Mouse (Mus musculus) midbrain, embryonic 15.5 days (tissue): ENCODE measurements around the gene Ndst2. TPM values are rescaled to one million over a fixed set of nuclear protein-coding genes. Genes with fewer than 3 reads are reported as not detected.

ENCODE experiments used
- ATAC-seq: fragments of 200-750 bp; cut with Nextera tagmentation; replicated peaks from 2 replicates; pipeline ENCODE4 v1.8.0; 2017; ENCODE audit warnings: moderate TSS enrichment
- H3K27ac ChIP-seq: fragments of 300-500 bp; sonication (generic); 2 replicates; pipeline ENCODE4 v1.5.1; 2015; ENCODE audit warnings: mild to moderate bottlenecking, inconsistent platforms
- H3K27me3 ChIP-seq: fragments of 300-500 bp; sonication (generic); replicated peaks from 2 replicates; pipeline ENCODE4 v1.6.1; 2015; ENCODE audit warnings: inconsistent platforms
- H3K36me3 ChIP-seq: fragments of 300-500 bp; sonication (generic); replicated peaks from 2 replicates; pipeline ENCODE4 v1.6.1; 2015; ENCODE audit warnings: inconsistent platforms
- H3K4me1 ChIP-seq: fragments of 300-500 bp; sonication (generic); 2 replicates; pipeline ENCODE4 v1.6.1; 2015; ENCODE audit warnings: inconsistent platforms
- H3K4me2 ChIP-seq: fragments of 300-500 bp; sonication (generic); 2 replicates; pipeline ENCODE4 v1.6.1; 2015; ENCODE audit warnings: inconsistent platforms, mild to moderate bottlenecking, moderate library complexity
- H3K4me3 ChIP-seq: fragments of 300-500 bp; sonication (generic); 2 replicates; pipeline ENCODE4 v1.5.1; 2015; ENCODE audit warnings: mild to moderate bottlenecking, inconsistent platforms
- H3K9ac ChIP-seq: fragments of 300-500 bp; sonication (generic); 2 replicates; pipeline ENCODE4 v1.6.1; 2015; ENCODE audit warnings: mild to moderate bottlenecking, inconsistent platforms
- H3K9me3 ChIP-seq: fragments of 300-500 bp; sonication (generic); 2 replicates; pipeline ENCODE4 v1.6.1; 2016; ENCODE audit warnings: inconsistent platforms
- WGBS: fragments of 180-500 bp; shearing (Covaris S2); methylation state at CpG from one replicate; pipeline ENCODE4 v1.1.7; 2015; ENCODE audit warnings: mixed read lengths; 5-methylcytosine and 5-hydroxymethylcytosine counted together
- polyA plus RNA-seq: library from polyadenylated mRNA; unstranded; fragments of >200 nt; fragmentation: Nextera tagmentation; extraction: Ambion mirVana; gene quantifications from 2 replicates; pipeline ENCODE4 v1.2.1, GENCODE M21; 2015

Gene Ndst2
- polyA plus RNA-seq, 1 experiment from 2014 or later, result 19.9 TPM

GRCm38 (mm10) chr14:20764942-20765341 is 30.6 kb upstream of the Ndst2 start:
- Histone ChIP-seq H3K27me3 (no peaks in the 10 kb centered on the region), H3K27ac (no peak overlapping the region), H3K9me3 (no peaks in the 10 kb centered on the region), H3K4me1 (no peaks in the 10 kb centered on the region), H3K9ac (no peak overlapping the region), H3K4me3 (no peak overlapping the region), H3K36me3 (peaks cover 33% of the 10 kb centered on the region), H3K4me2 (no peak overlapping the region)
- ATAC-seq, result no peak
- 88% methylated on average over 5 of the region's 5 CpGs for WGBS

GRCm38 (mm10) chr14:20758768-20759435 is 24.5 kb upstream of the Ndst2 start:
- Histone ChIP-seq H3K27me3 (no peaks in the 10 kb centered on the region), H3K4me1 (no peaks in the 10 kb centered on the region), H3K4me3 (no peak overlapping the region), H3K9ac (no peak overlapping the region), H3K27ac (no peak overlapping the region), H3K36me3 (peaks cover 53% of the 10 kb centered on the region), H3K9me3 (no peaks in the 10 kb centered on the region), H3K4me2 (no peak overlapping the region)
- no peak for ATAC-seq
- 82% methylated on average over 8 of the region's 8 CpGs for WGBS

- no peak for ATAC-seq
- WGBS, result 94% methylated on average over 22 of the region's 22 CpGs
- Histone ChIP-seq H3K9me3 (no peaks in the 10 kb centered on the region), H3K27me3 (no peaks in the 10 kb centered on the region), H3K4me3 (no peak overlapping the region), H3K27ac (no peak overlapping the region), H3K9ac (no peak overlapping the region), H3K4me1 (no peaks in the 10 kb centered on the region), H3K36me3 (peaks cover 49% of the 10 kb centered on the region), H3K4me2 (no peak overlapping the region)
Observed at GRCm38 (mm10) chr14:20757370-20757907, 23.1 kb upstream of the Ndst2 start.

- H3K4me2 ChIP-seq, result no peak overlapping the region
- ATAC-seq, result no peak
- 81% methylated on average over 3 of the region's 3 CpGs for WGBS
- H3K27ac ChIP-seq, result no peak overlapping the region
- H3K4me1 ChIP-seq, result no peaks in the 10 kb centered on the region
- H3K9me3 ChIP-seq, result no peaks in the 10 kb centered on the region
- no peak overlapping the region for H3K9ac ChIP-seq
- H3K4me3 ChIP-seq, result no peak overlapping the region
- no peaks in the 10 kb centered on the region for H3K27me3 ChIP-seq
- peaks cover 31% of the 10 kb centered on the region for H3K36me3 ChIP-seq
Observed at GRCm38 (mm10) chr14:20753792-20754191, 19.4 kb upstream of the Ndst2 start.

GRCm38 (mm10) chr14:20750503-20750902 is 16.1 kb upstream of the Ndst2 start:
- Histone ChIP-seq H3K4me3 (no peak overlapping the region), H3K4me2 (no peak overlapping the region), H3K27me3 (no peaks in the 10 kb centered on the region), H3K9me3 (no peaks in the 10 kb centered on the region), H3K27ac (no peak overlapping the region), H3K36me3 (0 out of 2 replicates have a peak, but pooled peaks cover 12% of the 10 kb centered on the region), H3K4me1 (no peaks in the 10 kb centered on the region), H3K9ac (no peak overlapping the region)
- 95% methylated on average over 5 of the region's 5 CpGs for WGBS
- no peak for ATAC-seq

- no peaks in the 10 kb centered on the region for H3K9me3 ChIP-seq
- no peak for ATAC-seq
- 87% methylated on average over 4 of the region's 4 CpGs for WGBS
Observed at GRCm38 (mm10) chr14:20749494-20750051, 15.2 kb upstream of the Ndst2 start.

GRCm38 (mm10) chr14:20748388-20748787 is 14.0 kb upstream of the Ndst2 start:
- H3K4me1 ChIP-seq, result no peaks in the 10 kb centered on the region
- H3K27me3 ChIP-seq, result no peaks in the 10 kb centered on the region
- no peak overlapping the region for H3K4me2 ChIP-seq
- no peak overlapping the region for H3K9ac ChIP-seq
- no peak overlapping the region for H3K27ac ChIP-seq
- ATAC-seq, result no peak
- no peaks in the 10 kb centered on the region for H3K9me3 ChIP-seq
- H3K36me3 ChIP-seq, result peaks cover 10% of the 10 kb centered on the region; the same call in 1 of the 2 replicates
- WGBS, result 81% methylated on average over 4 of the region's 4 CpGs
- no peak overlapping the region for H3K4me3 ChIP-seq

More at GRCm38 (mm10) chr14:20749494-20750051, 15.2 kb upstream of the Ndst2 start:
- H3K4me1 ChIP-seq, result no peaks in the 10 kb centered on the region
- no peak overlapping the region for H3K27ac ChIP-seq
- H3K9ac ChIP-seq, result no peak overlapping the region
- H3K4me3 ChIP-seq, result no peak overlapping the region
- no peak overlapping the region for H3K4me2 ChIP-seq
- 0 out of 2 replicates have a peak, but pooled peaks cover 6% of the 10 kb centered on the region for H3K36me3 ChIP-seq
- no peaks in the 10 kb centered on the region for H3K27me3 ChIP-seq

- no peak for ATAC-seq
- no peaks in the 10 kb centered on the region for H3K9me3 ChIP-seq
- H3K4me2 ChIP-seq, result no peak overlapping the region
- no peak overlapping the region for H3K9ac ChIP-seq
- no peak overlapping the region for H3K4me3 ChIP-seq
- 81% methylated on average over 3 of the region's 3 CpGs for WGBS
- peaks cover 15% of the 10 kb centered on the region; the same call in 1 of the 2 replicates for H3K36me3 ChIP-seq
- H3K27me3 ChIP-seq, result no peaks in the 10 kb centered on the region
- no peaks in the 10 kb centered on the region for H3K4me1 ChIP-seq
- no peak overlapping the region for H3K27ac ChIP-seq
Observed at GRCm38 (mm10) chr14:20746935-20747334, 12.6 kb upstream of the Ndst2 start.

GRCm38 (mm10) chr14:20743614-20744013 is 9.3 kb upstream of the Ndst2 start:
- H3K27ac ChIP-seq, result no peak overlapping the region
- H3K27me3 ChIP-seq, result no peaks in the 10 kb centered on the region
- ATAC-seq, result no peak
- peaks cover 15% of the 10 kb centered on the region; the same call in 1 of the 2 replicates for H3K36me3 ChIP-seq
- no peak overlapping the region for H3K9ac ChIP-seq
- no peak overlapping the region for H3K4me3 ChIP-seq
- 88% methylated on average over 3 of the region's 3 CpGs for WGBS
- H3K9me3 ChIP-seq, result no peaks in the 10 kb centered on the region
- H3K4me2 ChIP-seq, result no peak overlapping the region
- no peaks in the 10 kb centered on the region for H3K4me1 ChIP-seq

GRCm38 (mm10) chr14:20741301-20741700 is 6.9 kb upstream of the Ndst2 start:
- WGBS, result 87% methylated on average over 9 of the region's 9 CpGs

GRCm38 (mm10) chr14:20738511-20738910 is 4.1 kb upstream of the Ndst2 start:
- Histone ChIP-seq H3K36me3 (peaks cover 9% of the 10 kb centered on the region), H3K4me2 (no peak overlapping the region), H3K4me1 (peaks cover 5% of the 10 kb centered on the region), H3K9me3 (no peaks in the 10 kb centered on the region), H3K4me3 (no peak overlapping the region), H3K27ac (no peak overlapping the region), H3K27me3 (no peaks in the 10 kb centered on the region), H3K9ac (no peak overlapping the region)
- 90% methylated on average over 8 of the region's 8 CpGs for WGBS
- ATAC-seq, result no peak

More at GRCm38 (mm10) chr14:20741301-20741700, 6.9 kb upstream of the Ndst2 start:
- ATAC-seq, result no peak
- H3K27me3 ChIP-seq, result no peaks in the 10 kb centered on the region
- H3K36me3 ChIP-seq, result peaks cover 12% of the 10 kb centered on the region; the same call in 1 of the 2 replicates
- H3K4me3 ChIP-seq, result no peak overlapping the region
- no peak overlapping the region for H3K9ac ChIP-seq
- H3K9me3 ChIP-seq, result no peaks in the 10 kb centered on the region
- no peaks in the 10 kb centered on the region for H3K4me1 ChIP-seq
- no peak overlapping the region for H3K27ac ChIP-seq
- H3K4me2 ChIP-seq, result no peak overlapping the region

- Histone ChIP-seq H3K4me2 (no peak overlapping the region), H3K36me3 (peaks cover 6% of the 10 kb centered on the region)
- 44% methylated on average over 14 of the region's 14 CpGs for WGBS
Observed at GRCm38 (mm10) chr14:20737306-20737705, 2.9 kb upstream of the Ndst2 start.

More at GRCm38 (mm10) chr14:20737306-20737705, 2.9 kb upstream of the Ndst2 start:
- H3K4me3 ChIP-seq, result no peak overlapping the region
- no peak overlapping the region for H3K9ac ChIP-seq
- H3K27me3 ChIP-seq, result no peaks in the 10 kb centered on the region
- no peak for ATAC-seq
- peaks cover 11% of the 10 kb centered on the region for H3K4me1 ChIP-seq
- no peak overlapping the region for H3K27ac ChIP-seq
- no peaks in the 10 kb centered on the region for H3K9me3 ChIP-seq
